In genomic region chr1:81916840-81917239, GRCm38 (mm10) we compare ENCODE assay signal across 17 mouse cellular contexts.
"Had no signal": no experiment of that assay in that cellular context is flagged by ENCODE, and none has a peak within 500 bp of the region (broad histone marks: within the 10 kb centered on the region; RNA-seq: fewer than 3 reads in every experiment).

No protein-coding gene starts in this region.

- H3K9ac ChIP-seq: intestine, embryonic 15.5 days; liver, embryonic 15.5 days; neural tube, embryonic 15.5 days; stomach, embryonic 15.5 days had no signal

- H3K4me2 ChIP-seq: intestine, embryonic 15.5 days; liver, embryonic 11.5 days; liver, embryonic 15.5 days; neural tube, embryonic 15.5 days; stomach, embryonic 15.5 days had no signal

- H3K36me3 ChIP-seq: intestine, embryonic 15.5 days; liver, embryonic 15.5 days; midbrain, embryonic 10.5 days; neural tube, embryonic 15.5 days; stomach, embryonic 15.5 days had no signal

- H3K27ac ChIP-seq: intestine, embryonic 15.5 days; layer of hippocampus, adult 2 months; liver, embryonic 15.5 days; midbrain, embryonic 10.5 days; neural tube, embryonic 15.5 days; stomach, embryonic 15.5 days had no signal

- DNase-seq: lung, adult 2 months; lung, postnatal 36 days; midbrain, embryonic 14.5 days; retina, postnatal 1 day; right cerebral cortex, postnatal 4 days; spleen, adult 18-20 months; thymus, adult 2 months; thymus, postnatal 25 days had no signal

- H3K9me3 ChIP-seq: intestine, embryonic 15.5 days; liver, embryonic 15.5 days; midbrain, embryonic 10.5 days; neural tube, embryonic 15.5 days; stomach, embryonic 15.5 days had no signal

- H3K4me1 ChIP-seq: intestine, embryonic 15.5 days; liver, embryonic 15.5 days; midbrain, embryonic 10.5 days; neural tube, embryonic 15.5 days; stomach, embryonic 15.5 days had no signal

- H3K27me3 ChIP-seq: intestine, embryonic 15.5 days; liver, embryonic 15.5 days; neural tube, embryonic 15.5 days; stomach, embryonic 15.5 days had no signal

- H3K4me3 ChIP-seq: intestine, embryonic 15.5 days; layer of hippocampus, adult 2 months; liver, embryonic 15.5 days; midbrain, embryonic 10.5 days; myocyte; neural tube, embryonic 15.5 days; stomach, embryonic 15.5 days had no signal

- ATAC-seq: intestine, embryonic 15.5 days; lung, postnatal 0 days had no signal
